In the genomic region with DNA sequence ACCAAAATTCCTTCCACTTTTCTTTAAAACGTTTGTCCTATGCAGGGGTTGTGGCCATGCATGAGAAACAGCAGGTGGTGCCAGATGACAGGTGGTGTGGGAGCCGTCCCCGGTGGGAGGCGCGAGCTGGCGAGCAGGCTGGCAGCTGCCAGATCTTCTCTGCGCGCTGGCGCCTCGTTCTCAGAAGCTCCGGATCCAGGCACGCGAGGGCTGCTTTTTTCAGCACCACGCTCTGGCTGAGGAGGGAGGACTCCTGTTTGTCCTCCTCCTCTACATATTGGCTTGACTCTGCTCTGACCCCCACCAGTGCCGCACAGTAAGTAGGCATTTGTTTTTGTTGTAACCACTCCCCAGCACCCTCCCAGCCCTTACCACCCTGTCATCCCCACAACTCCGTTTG, we compare ENCODE assay signal across 8 mouse cellular contexts. TPM values are rescaled to one million over a fixed set of nuclear protein-coding genes. Genes with fewer than 3 reads are reported as not detected.
DNase-seq lines count a peak whose midpoint lies in the region; ATAC-seq and TF ChIP-seq lines count a peak whose summit lies in the region.

Gene Nsg2 (plus strand): TSS at position 183 of the 400 bp plus-strand sequence.

- no peaks in the 10 kb centered on the region for H3K27me3 ChIP-seq in hindbrain, embryonic 11.5 days (ENCODE audit: control insufficient read depth, insufficient read depth, low read length)
- H3K27me3 ChIP-seq in lung, postnatal 0 days (replicated peaks; ENCODE audit: insufficient read depth, low read length): no peaks in the 10 kb centered on the region

- DNase-seq in cerebellum, adult 8-10 months: peak; percentile 74
- DNase-seq in frontal cortex, postnatal 10 days (ENCODE audit: low spot score in 2 of 2): peak; percentile 88
- DNase-seq in hindbrain, embryonic 11.5 days (ENCODE audit: low spot score): peak; percentile 85
- DNase-seq in layer of hippocampus, adult 9-11 months: peak; percentile 92
- DNase-seq in lung, postnatal 0 days (ENCODE audit: low spot score): peak; percentile 81
- DNase-seq in ovary, postnatal 36 days (ENCODE audit: low spot score): peak; percentile 73
- DNase-seq in thymus, postnatal 10 days (ENCODE audit: low spot score in 2 of 2): peak; percentile 91 to 93

- no peaks in the 10 kb centered on the region for H3K9me3 ChIP-seq in hindbrain, embryonic 11.5 days (ENCODE audit: control insufficient read depth, low read length)
- H3K9me3 ChIP-seq in lung, postnatal 0 days (ENCODE audit: low read length): no peaks in the 10 kb centered on the region

- peak within 1 kb of the TSS; percentile 75 for H3K9ac ChIP-seq in hindbrain, embryonic 11.5 days (ENCODE audit: low read depth, low read length)
- H3K9ac ChIP-seq in lung, postnatal 0 days (replicated peaks; ENCODE audit: low read depth): no peak within 1 kb of the TSS

- H3K4me2 ChIP-seq in hindbrain, embryonic 11.5 days (replicated peaks; ENCODE audit: low read depth, low read length): peak within 1 kb of the TSS; percentile 49
- H3K4me2 ChIP-seq in lung, postnatal 0 days (replicated peaks; ENCODE audit: low read depth, low read length): no peak within 1 kb of the TSS; the same call in 1 of the 2 replicates

- WGBS in hindbrain, embryonic 11.5 days: 0% methylated on average over 16 of the region's 16 CpGs
- WGBS in lung, postnatal 0 days: under 1% methylated on average over 16 of the region's 16 CpGs

- peak; percentile 90 for ATAC-seq in CD4-positive, CD25-positive, alpha-beta regulatory T cell, adult 4 months
- ATAC-seq in hindbrain, embryonic 11.5 days (ENCODE audit: low FRiP score): peak; percentile 78
- ATAC-seq in lung, postnatal 0 days: peak; percentile 75

- H3K4me3 ChIP-seq in hindbrain, embryonic 11.5 days (ENCODE audit: low read depth, low read length): peak within 1 kb of the TSS; percentile 42
- no peak within 1 kb of the TSS for H3K4me3 ChIP-seq in lung, postnatal 0 days (ENCODE audit: low read depth, low read length)

- H3K36me3 ChIP-seq in hindbrain, embryonic 11.5 days (ENCODE audit: control insufficient read depth, insufficient read depth, low read length): 0 out of 2 replicates have a peak, but pooled peaks cover 2% of the 10 kb centered on the region
- no peaks in the 10 kb centered on the region for H3K36me3 ChIP-seq in lung, postnatal 0 days (ENCODE audit: insufficient read depth, low read length)

- H3K27ac ChIP-seq in hindbrain, embryonic 11.5 days (ENCODE audit: low read depth, low read length): peak within 1 kb of the TSS; percentile 94
- H3K27ac ChIP-seq in lung, postnatal 0 days (ENCODE audit: low read length): no peak within 1 kb of the TSS

- TF ChIP-seq EP300 in lung, postnatal 0 days (IDR thresholded peaks at IDR 0.05): no peak

- peak; percentile 74 for TF ChIP-seq CTCF in lung, postnatal 0 days (IDR thresholded peaks at IDR 0.05)

- H3K4me1 ChIP-seq in hindbrain, embryonic 11.5 days (replicated peaks; ENCODE audit: control insufficient read depth, insufficient read depth, low read length): peaks cover 4% of the 10 kb centered on the region; the same call in 1 of the 2 replicates
- H3K4me1 ChIP-seq in lung, postnatal 0 days (ENCODE audit: insufficient read depth, low read depth, low read length): no peaks in the 10 kb centered on the region

RNA-seq across cellular contexts. Expression of gene Nsg2, which starts in this region (rescaled TPM):
- polyA plus RNA-seq in CD4-positive, CD25-positive, alpha-beta regulatory T cell, adult 4 months (2017; shearing (Covaris generic)): 10 to 100 TPM; 72.5 to 88.8 TPM
- polyA plus RNA-seq in hindbrain, embryonic 11.5 days (2014; fragmentation: Nextera tagmentation; extraction: Ambion mirVana): 44.3 and 44.9 TPM in 2 replicates
- polyA plus RNA-seq in lung, postnatal 0 days (2015; fragmentation: Nextera tagmentation; extraction: Ambion mirVana): 0.20 and 0.38 TPM in 2 replicates

Comparison
In these comparisons a context has a peak if more than half of its experiments do, and no peak if none do; other contexts are left out.
1. RNA of gene Nsg2 (polyA plus RNA-seq): 72.5 to 88.8 TPM in CD4-positive, CD25-positive, alpha-beta regulatory T cell, adult 4 months and 44.3 to 44.9 TPM in hindbrain, embryonic 11.5 days; 0.20 to 0.38 TPM in lung, postnatal 0 days; every median in the first group is over 10 times any median in the second.
2. Peak in DNase-seq and ATAC-seq in lung, postnatal 0 days; RNA of the gene not detected or under 1 TPM.
3. Peak in every context shown above with its lines, with median percentiles within 50 percentile points of each other: ATAC-seq and DNase-seq.